Mouse (Mus musculus): ENCODE data around the gene Mbd4.

DNA sequence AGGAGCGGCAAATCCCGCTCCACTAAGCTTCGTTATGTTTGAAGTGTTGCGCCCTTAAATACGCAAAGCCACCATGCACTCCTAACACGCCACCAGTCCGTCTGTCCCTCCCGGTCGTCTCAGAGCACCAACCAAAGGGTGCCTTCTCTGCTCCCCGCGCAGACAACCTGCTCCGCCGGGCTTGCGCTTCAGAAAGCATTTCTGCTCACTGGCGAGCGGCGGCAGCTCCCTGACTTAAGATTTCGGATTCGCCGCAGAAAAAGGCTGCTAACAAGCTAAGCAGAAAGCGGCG is 45.0 kb downstream of the Mbd4 start:
- TF ChIP-seq CTCF (IDR thresholded peaks at IDR 0.05; ENCODE audit: borderline replicate concordance, insufficient read depth, low read depth, low read length) = no peak
- TF ChIP-seq POLR2A (IDR thresholded peaks at IDR 0.05; ENCODE audit: borderline replicate concordance, insufficient read depth, low read length) = no peak
